Mouse (Mus musculus) hindbrain, postnatal 0 days (tissue): ENCODE data around the gene Rpn1. TPM values are rescaled to one million over a fixed set of nuclear protein-coding genes. Genes with fewer than 3 reads are reported as not detected.

Experiments
- ATAC-seq: fragments of 200-750 bp; cut with Nextera tagmentation; 2 replicates; pipeline ENCODE4 v1.8.0; 2017; ENCODE audit warnings: mild to moderate bottlenecking, moderate TSS enrichment, moderate library complexity
- DNase-seq: peaks from one replicate; pipeline ENCODE4 v3.0.0-alpha.2; 2015; ENCODE audit warnings: low spot score
- H3K27ac ChIP-seq: fragments of 300-500 bp; sonication (generic); 2 replicates; pipeline ENCODE4 v1.5.1; 2014; ENCODE audit warnings: mild to moderate bottlenecking
- H3K27me3 ChIP-seq: fragments of 300-500 bp; sonication (generic); 2 replicates; pipeline ENCODE4 v1.6.1; 2014; ENCODE audit warnings: low read length, mixed read lengths; ENCODE audit not compliant: insufficient read depth
- H3K36me3 ChIP-seq: fragments of 300-500 bp; sonication (generic); 2 replicates; pipeline ENCODE4 v1.6.1; 2014; ENCODE audit warnings: low read length, mixed read lengths; ENCODE audit not compliant: insufficient read depth
- H3K4me1 ChIP-seq: fragments of 300-500 bp; sonication (generic); 2 replicates; pipeline ENCODE4 v1.6.1; 2014; ENCODE audit warnings: antibody characterized with exemption, low read length, mixed read lengths; ENCODE audit not compliant: insufficient read depth
- H3K4me2 ChIP-seq: fragments of 300-500 bp; sonication (generic); 2 replicates; pipeline ENCODE4 v1.6.1; 2014; ENCODE audit warnings: low read depth, mild to moderate bottlenecking, low read length, moderate library complexity, mixed read lengths
- H3K4me3 ChIP-seq: fragments of 300-500 bp; sonication (generic); 2 replicates; pipeline ENCODE4 v1.5.1; 2014; ENCODE audit warnings: low read length
- H3K9ac ChIP-seq: fragments of 300-500 bp; sonication (generic); replicated peaks from 2 replicates; pipeline ENCODE4 v1.6.1; 2014; ENCODE audit warnings: mild to moderate bottlenecking, low read length, moderate library complexity, mixed read lengths
- H3K9me3 ChIP-seq: fragments of 300-500 bp; sonication (generic); 2 replicates; pipeline ENCODE4 v1.6.1; 2016; ENCODE audit warnings: low read length, mixed read lengths
- CTCF ChIP-seq: IDR thresholded peaks from 2 replicates; pipeline ENCODE4 v1.5.1; 2016; ENCODE audit warnings: antibody characterized with exemption, control low read depth, low read depth
- WGBS: fragments of 180-500 bp; shearing (Covaris S2); extraction: QIAGEN DNeasy Blood & Tissue Kit; methylation state at CpG from one replicate; pipeline ENCODE4 v1.1.7; 2014; 5-methylcytosine and 5-hydroxymethylcytosine counted together
- polyA plus RNA-seq: library from polyadenylated mRNA; unstranded; fragments of >200 nt; fragmentation: Nextera tagmentation; extraction: Ambion mirVana; gene quantifications from 2 replicates; pipeline ENCODE4 v1.2.1, GENCODE M21; 2015
- total RNA-seq: library from RNA; depleted of rRNA; stranded (reverse); fragments of >200 nt; gene quantifications from 2 replicates; pipeline ENCODE4 v1.2.3, GENCODE M21; 2014

Rpn1 gene
- total and polyA plus RNA-seq, 2 experiments from 2014 or later, result 225 to 242 TPM

DNA sequence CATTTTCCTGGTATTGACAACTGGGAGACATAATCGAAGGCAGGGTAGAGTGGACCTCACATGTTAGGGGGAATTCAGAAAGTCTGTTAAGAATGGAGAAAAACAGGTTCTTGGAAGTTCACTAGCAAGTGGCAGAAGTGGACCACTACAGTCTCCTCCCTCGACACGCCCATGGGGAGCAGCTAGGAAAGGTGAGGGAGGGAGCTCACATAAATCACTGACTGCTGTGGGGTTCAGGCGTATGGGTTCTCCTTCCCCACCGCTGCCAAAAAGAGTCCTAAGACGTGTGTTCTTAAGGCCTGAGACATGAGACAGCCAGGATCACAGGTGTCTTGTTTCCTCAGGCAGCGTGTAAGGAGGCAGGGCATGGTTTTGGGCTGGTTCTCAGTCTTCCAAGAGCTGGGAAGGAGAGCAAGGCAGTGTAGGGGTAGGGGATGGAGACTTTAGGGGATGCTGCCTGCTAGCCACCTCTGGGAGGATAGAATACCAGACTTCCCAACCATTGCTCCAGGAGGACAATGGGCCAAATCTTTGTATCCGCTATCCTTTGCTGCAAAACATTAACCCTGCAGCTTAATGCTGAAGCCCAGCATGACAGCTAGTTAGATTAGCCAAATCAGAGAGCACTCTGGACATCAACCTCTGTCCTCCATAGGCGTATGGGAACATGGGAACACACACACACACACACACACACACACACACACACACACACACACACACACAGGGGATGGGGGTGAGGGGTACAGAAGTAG lies 30.0 kb upstream of the Rpn1 start:
- ATAC-seq, result no peak
- no peak for DNase-seq
- H3K9me3 ChIP-seq, result no peaks in the 10 kb centered on the region
- no peak overlapping the region for H3K27ac ChIP-seq
- H3K27me3 ChIP-seq, result no peaks in the 10 kb centered on the region
- TF ChIP-seq CTCF, result no peak
- no peaks in the 10 kb centered on the region for H3K36me3 ChIP-seq
- H3K4me2 ChIP-seq, result no peak overlapping the region
- H3K4me1 ChIP-seq, result no peaks in the 10 kb centered on the region
- 67% methylated on average over 9 of the region's 9 CpGs for WGBS
- no peak overlapping the region for H3K9ac ChIP-seq
- H3K4me3 ChIP-seq, result no peak overlapping the region

DNA sequence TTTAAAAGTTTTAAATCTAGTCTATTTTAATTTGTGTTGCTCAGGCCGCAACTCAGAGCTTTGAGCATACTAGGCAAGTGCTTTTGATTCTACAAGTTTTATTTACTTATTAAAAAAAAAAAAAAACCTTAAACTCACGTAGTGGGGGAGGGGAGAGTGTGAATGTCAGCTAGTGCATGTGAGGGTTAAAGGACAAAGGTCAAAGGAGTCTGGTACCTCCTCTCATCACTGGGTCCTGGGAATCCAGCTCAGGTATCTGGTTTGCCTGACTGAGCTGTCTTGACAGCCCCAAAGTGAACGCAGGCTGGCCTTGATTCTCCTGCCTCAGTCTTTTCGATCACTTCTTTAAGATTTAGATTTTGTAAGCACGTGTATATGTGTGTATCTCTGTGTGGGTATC lies 28.6 kb upstream of the Rpn1 start:
- Histone ChIP-seq H3K4me1 (no peaks in the 10 kb centered on the region), H3K9ac (no peak overlapping the region), H3K4me2 (no peak overlapping the region), H3K4me3 (no peak overlapping the region), H3K27ac (no peak overlapping the region), H3K27me3 (no peaks in the 10 kb centered on the region), H3K36me3 (no peaks in the 10 kb centered on the region), H3K9me3 (no peaks in the 10 kb centered on the region)
- ATAC-seq, result no peak
- no peak for DNase-seq
- TF ChIP-seq CTCF, result no peak
- 76% methylated on average over 5 of the region's 5 CpGs for WGBS

DNA sequence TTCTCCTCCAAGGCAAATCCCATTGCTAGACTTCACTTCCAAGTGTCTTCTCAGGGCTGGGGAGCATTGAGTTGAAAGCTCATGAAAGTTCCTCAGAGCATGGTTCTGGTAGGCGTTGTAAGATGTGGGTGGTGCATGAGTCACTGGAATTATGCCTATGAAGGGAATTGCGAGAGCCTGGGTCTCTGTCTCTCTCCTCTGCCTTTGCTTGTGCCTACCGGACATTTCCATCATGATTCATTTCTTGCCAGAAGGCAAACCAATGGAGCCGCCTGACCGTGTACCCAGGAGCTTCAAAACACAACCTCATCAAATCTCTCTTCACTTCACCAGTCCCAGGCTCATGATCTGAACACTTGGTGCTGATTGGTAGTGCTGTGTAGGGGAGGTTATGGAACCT lies 27.4 kb upstream of the Rpn1 start:
- no peak for TF ChIP-seq CTCF
- Histone ChIP-seq H3K36me3 (no peaks in the 10 kb centered on the region), H3K27me3 (no peaks in the 10 kb centered on the region), H3K27ac (no peak overlapping the region), H3K4me3 (no peak overlapping the region), H3K4me2 (no peak overlapping the region), H3K9me3 (no peaks in the 10 kb centered on the region), H3K9ac (no peak overlapping the region), H3K4me1 (no peaks in the 10 kb centered on the region)
- ATAC-seq (no peak), DNase-seq (no peak)
- 84% methylated on average over 5 of the region's 5 CpGs for WGBS

DNA sequence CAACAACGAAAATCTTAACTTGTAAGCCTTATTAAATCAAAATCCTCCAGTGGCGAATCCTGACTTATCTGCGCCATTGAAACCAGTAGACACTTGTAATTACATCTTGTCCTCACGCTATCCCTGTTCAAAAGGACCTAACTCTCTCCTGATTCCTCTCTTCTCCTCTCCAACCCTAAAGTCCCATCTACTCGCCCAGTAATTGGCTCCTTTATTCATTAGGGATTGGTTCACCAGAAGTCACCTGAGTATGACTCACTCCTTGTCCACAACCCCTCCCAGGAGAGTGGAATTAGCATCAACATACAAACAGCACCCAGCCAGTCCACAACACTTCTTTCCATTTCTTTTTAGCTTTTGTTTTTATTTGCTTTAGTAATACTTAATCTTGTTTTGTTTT lies 24.4 kb upstream of the Rpn1 start:
- DNase-seq, result no peak
- Histone ChIP-seq H3K9ac (no peak overlapping the region), H3K9me3 (no peaks in the 10 kb centered on the region), H3K4me1 (no peaks in the 10 kb centered on the region), H3K4me3 (no peak overlapping the region), H3K27me3 (no peaks in the 10 kb centered on the region), H3K36me3 (no peaks in the 10 kb centered on the region), H3K27ac (no peak overlapping the region), H3K4me2 (no peak overlapping the region)
- 83% methylated on average over 5 of the region's 5 CpGs for WGBS
- no peak for TF ChIP-seq CTCF
- ATAC-seq, result no peak

DNA sequence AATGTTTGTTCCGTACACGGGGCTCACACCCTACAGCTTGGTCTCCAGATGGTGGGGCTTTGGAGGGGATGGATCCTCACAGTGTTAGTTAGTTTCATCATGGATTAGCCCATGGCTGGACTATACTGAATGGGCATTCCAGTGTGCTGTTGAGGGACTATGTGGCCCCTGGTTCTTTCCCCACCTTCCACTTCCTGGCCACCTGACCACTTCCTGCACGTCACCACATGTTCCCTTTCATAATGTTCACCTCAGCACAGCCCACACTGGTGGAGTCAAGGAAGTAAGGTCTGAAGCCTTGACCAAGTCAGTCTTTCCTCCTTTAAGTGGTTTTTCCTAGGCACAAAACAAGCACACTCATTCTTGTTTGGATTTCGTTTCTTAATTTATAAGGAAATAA lies 23.7 kb upstream of the Rpn1 start:
- Histone ChIP-seq H3K9ac (no peak overlapping the region), H3K9me3 (no peaks in the 10 kb centered on the region), H3K27ac (no peak overlapping the region), H3K4me2 (no peak overlapping the region), H3K36me3 (no peaks in the 10 kb centered on the region), H3K4me3 (no peak overlapping the region), H3K4me1 (no peaks in the 10 kb centered on the region), H3K27me3 (no peaks in the 10 kb centered on the region)
- DNase-seq (no peak), ATAC-seq (no peak)
- no peak for TF ChIP-seq CTCF
- WGBS, result 89% methylated on average over 4 of the region's 4 CpGs

DNA sequence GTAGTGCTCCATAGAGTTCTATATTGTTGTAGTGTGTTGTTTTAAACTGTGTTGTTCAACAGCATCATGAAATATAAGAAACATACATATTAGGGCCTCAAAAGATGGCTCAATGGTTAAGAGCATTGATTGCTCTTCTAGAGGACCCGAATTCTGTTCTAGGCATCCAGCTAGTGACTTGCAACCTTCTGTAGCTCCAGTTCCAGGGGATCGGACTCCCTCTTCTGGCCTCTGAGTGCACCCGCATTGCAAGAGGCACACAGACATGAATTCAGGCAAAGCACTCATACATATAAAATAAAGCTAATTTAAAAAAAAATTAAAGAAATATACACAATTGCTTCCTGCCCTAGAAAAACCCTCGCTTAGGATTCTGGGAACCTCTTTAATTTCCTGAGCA lies 22.9 kb upstream of the Rpn1 start:
- H3K9me3 ChIP-seq, result no peaks in the 10 kb centered on the region
- no peak overlapping the region for H3K27ac ChIP-seq
- DNase-seq (no peak), ATAC-seq (no peak)
- 83% methylated on average over 4 of the region's 4 CpGs for WGBS
- no peaks in the 10 kb centered on the region for H3K27me3 ChIP-seq
- H3K4me2 ChIP-seq, result no peak overlapping the region
- H3K4me3 ChIP-seq, result no peak overlapping the region
- no peak for TF ChIP-seq CTCF
- H3K36me3 ChIP-seq, result no peaks in the 10 kb centered on the region
- no peak overlapping the region for H3K9ac ChIP-seq
- no peaks in the 10 kb centered on the region for H3K4me1 ChIP-seq

DNA sequence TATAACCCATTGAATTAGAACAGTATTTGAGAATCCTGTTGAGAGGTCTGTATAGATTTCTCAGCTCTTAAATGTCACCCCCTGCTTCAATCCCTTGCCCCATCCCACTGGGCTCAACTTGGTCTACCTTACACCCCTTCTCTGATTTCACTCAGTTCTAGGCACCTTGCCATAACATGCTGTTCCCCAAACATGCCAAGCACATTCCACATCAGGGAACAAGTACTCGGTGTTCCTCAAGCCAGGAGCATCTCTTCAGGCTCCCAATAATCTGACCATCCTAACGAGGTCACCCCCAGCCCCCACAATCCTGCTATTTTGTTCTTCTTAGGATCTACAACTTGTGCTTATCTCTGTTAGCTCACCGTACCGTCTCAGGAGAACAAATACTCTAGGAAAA lies 21.9 kb upstream of the Rpn1 start:
- DNase-seq (no peak), ATAC-seq (no peak)
- Histone ChIP-seq H3K27me3 (no peaks in the 10 kb centered on the region), H3K4me2 (no peak overlapping the region), H3K27ac (no peak overlapping the region), H3K4me3 (no peak overlapping the region), H3K4me1 (no peaks in the 10 kb centered on the region), H3K9me3 (no peaks in the 10 kb centered on the region), H3K36me3 (no peaks in the 10 kb centered on the region), H3K9ac (no peak overlapping the region)
- no peak for TF ChIP-seq CTCF
- 83% methylated on average over 4 of the region's 4 CpGs for WGBS
